Mouse (Mus musculus) G1E-ER4 (cell line): ENCODE measurements around the gene Cfap298. TPM values are rescaled to one million over a fixed set of nuclear protein-coding genes. Genes with fewer than 3 reads are reported as not detected.

Experiments used
- GATA1 ChIP-seq: IDR thresholded peaks from one replicate; pipeline ENCODE4 v1.8.0; 2012; ENCODE audit warnings: low read length, inconsistent platforms
- polyA plus RNA-seq: library from polyadenylated mRNA; stranded (reverse); fragments of >175 nt; gene quantifications from 2 replicates; pipeline ENCODE4 v1.2.3, GENCODE M21; 2012

The Cfap298 gene
- polyA plus RNA-seq = 56.1 and 70.5 TPM in 2 replicates

GRCm38 (mm10) chr16:90934687-90935328 lies at the start of gene Cfap298:
Gene Cfap298 (minus strand): TSS chr16:90935114.
- no peak for TF ChIP-seq GATA1

DNA sequence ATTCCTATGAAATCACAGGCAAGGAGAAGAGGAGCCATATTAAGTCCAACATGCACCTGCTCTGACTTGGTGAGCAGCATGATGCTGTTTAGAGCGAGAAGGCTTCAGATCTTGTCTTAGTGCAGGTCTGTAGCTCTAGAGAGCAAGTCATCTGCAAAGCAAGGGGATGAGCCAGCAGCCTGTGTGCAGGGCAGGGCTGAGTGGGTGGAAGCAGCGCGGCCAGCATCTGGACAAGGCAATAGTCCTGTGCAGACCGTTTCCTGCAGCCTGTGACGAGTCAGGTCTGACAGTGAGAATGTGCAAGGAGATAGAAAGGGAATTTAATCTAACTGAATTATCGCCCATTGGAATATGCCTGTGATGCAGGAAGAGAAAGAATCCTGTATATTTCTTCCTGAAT lies 36.1 kb upstream of the Cfap298 start:
- no peak for TF ChIP-seq GATA1

- no peak for TF ChIP-seq GATA1
These were observed 31.3 kb upstream of the Cfap298 start for GRCm38 (mm10) chr16:90966241-90966640.

DNA sequence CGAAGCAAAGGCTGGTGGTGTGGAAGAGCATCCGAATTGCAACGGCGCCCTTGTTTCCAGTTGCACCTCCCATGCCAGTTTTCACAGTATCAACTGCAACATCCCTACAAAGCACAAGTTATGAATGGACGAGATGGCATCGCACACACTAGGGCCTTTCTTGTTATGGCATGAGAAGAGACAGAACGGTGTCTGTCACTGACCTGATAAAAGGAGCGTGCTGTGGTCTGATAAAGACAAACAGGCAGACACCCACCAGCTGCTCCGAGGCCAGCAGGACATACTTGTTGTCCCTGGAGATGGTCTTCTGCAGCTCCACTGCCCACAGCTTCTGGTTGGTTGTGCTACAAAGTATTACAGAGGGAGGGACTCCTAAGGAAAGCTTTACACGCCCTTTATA lies 29.4 kb upstream of the Cfap298 start:
- TF ChIP-seq GATA1 = no peak

- no peak for TF ChIP-seq GATA1
These were observed 29.0 kb upstream of the Cfap298 start for GRCm38 (mm10) chr16:90963866-90964265.

DNA sequence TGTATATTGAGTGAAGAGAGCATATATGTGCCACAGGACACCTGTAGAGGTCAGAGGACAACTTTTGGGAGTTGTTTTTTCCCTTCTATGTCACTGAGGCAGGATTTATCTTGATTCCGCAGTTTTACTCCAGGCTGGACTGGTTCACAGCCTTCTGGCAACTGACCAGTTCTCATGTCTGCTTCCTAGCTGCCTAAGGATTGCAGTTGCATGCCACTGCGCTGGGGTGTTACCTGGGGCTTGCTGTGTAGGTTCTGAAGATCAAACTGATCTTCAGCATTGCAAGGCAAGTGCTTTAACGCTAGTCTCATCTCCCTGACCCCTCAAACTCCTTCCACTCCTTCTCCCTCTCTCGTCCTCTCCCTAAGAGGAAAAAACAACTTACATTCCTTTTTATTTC lies 28.3 kb upstream of the Cfap298 start:
- TF ChIP-seq GATA1 = no peak

- no peak for TF ChIP-seq GATA1
These were observed 23.6 kb upstream of the Cfap298 start for GRCm38 (mm10) chr16:90958301-90959085.

DNA sequence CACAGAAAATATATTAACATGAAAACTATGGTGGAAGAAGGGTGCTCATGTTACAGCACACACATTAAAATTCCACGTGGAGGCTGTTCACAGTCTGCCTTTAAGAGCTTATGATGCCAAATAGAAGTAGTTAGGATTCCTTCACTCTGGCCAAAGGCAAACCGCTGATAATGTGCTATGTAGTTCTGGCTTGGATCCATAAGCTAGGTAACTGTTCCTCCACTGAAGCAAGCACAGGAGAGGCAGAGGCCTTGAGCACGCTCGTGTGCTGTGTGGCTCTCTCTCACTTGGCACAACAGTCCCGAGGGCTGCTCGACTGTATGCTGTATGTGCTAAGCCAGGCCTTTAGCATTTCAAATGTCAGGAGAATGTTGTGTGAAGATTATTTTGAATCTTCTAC lies 20.6 kb upstream of the Cfap298 start:
- TF ChIP-seq GATA1 = no peak

GRCm38 (mm10) chr16:90953770-90954169 lies 18.9 kb upstream of the Cfap298 start:
- no peak for TF ChIP-seq GATA1

DNA sequence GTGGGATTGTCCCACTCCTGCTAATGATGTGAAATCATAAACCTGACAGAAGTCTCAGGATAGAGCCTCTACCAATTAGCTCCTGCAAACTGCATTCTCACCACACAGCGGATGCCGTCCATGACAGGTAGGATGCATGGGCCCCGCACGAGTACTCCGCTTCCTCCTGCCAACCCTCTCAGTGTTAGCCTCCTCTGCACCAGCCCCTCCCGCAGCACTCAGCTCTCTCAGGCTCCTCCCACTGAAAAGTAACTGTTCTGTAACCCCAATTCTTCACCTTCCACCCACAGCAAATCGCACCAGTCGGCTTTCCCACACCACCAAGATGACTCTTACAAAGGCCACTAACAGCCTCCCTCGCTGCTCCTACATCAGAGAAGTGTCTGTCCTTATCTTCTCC lies 18.2 kb upstream of the Cfap298 start:
- no peak for TF ChIP-seq GATA1

GRCm38 (mm10) chr16:90950354-90950963 lies 15.5 kb upstream of the Cfap298 start:
- no peak for TF ChIP-seq GATA1

- TF ChIP-seq GATA1 = no peak
These were observed 12.1 kb upstream of the Cfap298 start for GRCm38 (mm10) chr16:90946977-90947376.

DNA sequence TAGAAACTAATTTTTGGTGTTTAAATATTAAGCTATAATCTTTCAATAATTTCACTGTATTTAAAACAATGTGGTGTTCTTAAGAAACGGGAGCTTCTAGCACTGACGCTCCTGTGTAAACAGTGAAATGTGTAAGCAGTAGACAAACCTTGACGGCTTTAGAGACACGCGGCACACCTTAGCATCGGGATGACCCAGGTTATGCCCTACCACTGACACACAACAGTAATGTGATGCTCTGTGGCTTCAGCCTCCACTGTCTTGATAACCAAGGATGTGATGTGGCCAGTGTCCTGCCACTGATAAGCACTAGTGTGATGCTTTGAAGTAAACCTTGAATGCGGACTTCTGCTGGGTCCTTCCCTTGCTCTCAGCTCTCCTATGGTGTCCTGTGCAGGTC lies 6.3 kb upstream of the Cfap298 start:
- no peak for TF ChIP-seq GATA1

- TF ChIP-seq GATA1 = no peak
These were observed 674 bp downstream of the Cfap298 start for GRCm38 (mm10) chr16:90934193-90934686.

GRCm38 (mm10) chr16:90933534-90934176 lies 1.3 kb downstream of the Cfap298 start:
- no peak for TF ChIP-seq GATA1

DNA sequence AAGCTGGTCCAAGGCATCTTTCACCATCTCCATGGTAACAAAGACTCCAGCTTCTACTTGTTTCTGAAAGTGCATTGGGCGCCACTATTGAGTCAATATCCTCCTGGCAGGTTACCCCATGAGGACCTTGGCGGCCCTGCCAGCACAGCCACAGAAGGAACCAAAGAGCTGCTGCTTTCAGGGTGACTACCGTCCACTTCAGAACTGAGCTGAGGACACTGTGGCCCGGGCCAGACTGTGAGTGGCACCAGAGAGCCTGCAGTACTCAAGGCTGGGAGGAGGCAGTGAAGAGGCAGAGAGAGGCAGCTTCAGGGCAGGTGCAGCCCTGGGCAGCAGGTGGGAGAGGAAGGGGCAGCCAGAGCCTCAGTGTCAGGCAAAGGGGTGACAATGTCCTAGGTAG lies 7.5 kb downstream of the Cfap298 start:
- TF ChIP-seq GATA1 = no peak
